Mouse (Mus musculus) E14TG2a.4 (cell line): ENCODE measurements around the gene Tifab.

ENCODE experiments used
- CTCF ChIP-seq: conservative IDR thresholded peaks from 2 replicates; pipeline ENCODE4 v1.5.1; 2014; ENCODE audit warnings: low read length
- NANOG ChIP-seq: IDR thresholded peaks from 2 replicates; pipeline ENCODE4 v1.6.1; 2014; ENCODE audit warnings: borderline replicate concordance, low read length, mixed read lengths
- POU5F1 ChIP-seq: IDR thresholded peaks from 2 replicates; pipeline ENCODE4 v1.6.1; 2014; ENCODE audit warnings: low read length, borderline replicate concordance

DNA sequence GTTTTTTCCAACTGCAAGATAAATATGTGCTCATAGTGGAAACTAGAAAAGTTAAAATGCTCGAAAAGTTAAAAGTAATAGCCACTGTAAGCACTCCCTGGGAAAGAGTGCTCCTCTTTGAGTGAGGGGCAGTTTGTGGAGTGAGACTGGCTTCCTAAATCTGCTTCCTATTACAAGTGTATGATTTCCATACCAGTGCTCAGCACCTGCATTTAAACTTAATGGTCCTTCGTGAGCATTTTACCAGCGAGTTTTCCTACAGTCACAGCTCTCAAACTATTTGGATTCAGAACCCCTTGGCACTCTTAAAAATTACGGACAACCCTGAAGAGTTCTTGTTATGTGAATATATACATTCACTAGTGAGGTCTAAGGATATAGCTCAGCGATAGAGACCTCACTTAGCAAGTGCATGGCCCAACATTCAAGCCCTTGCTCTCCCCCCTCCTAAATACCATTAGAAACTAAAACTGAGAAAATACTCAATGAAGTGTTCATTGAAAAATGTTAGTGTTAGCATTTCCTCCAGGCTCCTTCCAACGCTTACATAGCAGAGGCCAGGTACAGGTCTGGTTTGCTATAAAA is 39.4 kb downstream of the Tifab start:
- no peak for TF ChIP-seq CTCF
- TF ChIP-seq NANOG, result no peak
- no peak for TF ChIP-seq POU5F1
